ENCODE assay signal across 9 mouse cellular contexts in the genomic region with DNA sequence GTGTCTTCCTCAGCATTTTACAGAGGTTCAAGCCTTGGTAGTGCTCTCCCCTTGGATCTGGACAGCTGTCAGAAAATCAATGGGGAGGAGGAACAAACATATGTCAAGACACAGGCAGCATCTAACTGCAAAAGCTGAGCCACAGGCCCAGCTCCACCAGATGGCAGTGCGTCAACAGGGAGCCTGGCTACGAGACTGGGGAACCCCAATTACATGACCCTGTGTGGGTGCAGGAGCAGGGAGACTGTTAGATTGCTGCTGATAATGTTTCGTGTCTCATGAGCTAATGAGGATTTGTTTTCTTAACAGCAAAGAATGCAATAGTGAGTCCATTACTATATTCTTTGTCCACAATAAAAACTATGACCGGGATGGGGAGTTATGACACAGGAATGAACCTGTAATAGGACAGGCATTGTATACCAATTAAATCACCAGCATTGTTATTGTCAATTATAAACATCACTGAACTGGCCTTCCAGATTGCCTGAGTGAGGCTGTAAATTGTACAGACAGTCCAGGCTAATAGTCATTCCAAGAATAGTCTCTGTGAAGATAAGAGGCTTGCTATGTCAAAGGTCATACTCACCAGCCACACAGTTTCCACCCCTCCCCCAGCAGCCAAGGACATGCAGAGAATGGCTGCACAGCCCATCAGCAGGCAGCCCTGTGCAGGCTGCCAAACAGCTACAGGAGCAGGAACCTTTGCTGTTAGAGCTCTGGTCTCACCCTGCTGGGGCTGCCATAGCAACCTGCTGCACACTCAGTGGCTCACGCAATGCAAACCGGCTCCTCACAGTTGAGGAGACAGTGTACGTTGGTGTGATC. TPM values are rescaled to one million over a fixed set of nuclear protein-coding genes. Genes with fewer than 3 reads are reported as not detected.
DNase-seq lines count a peak whose midpoint lies in the region; ATAC-seq and TF ChIP-seq lines count a peak whose summit lies in the region.
"Had no signal": no experiment of that assay in that cellular context is flagged by ENCODE, and none has a peak within 500 bp of the region (broad histone marks: within the 10 kb centered on the region; RNA-seq: fewer than 3 reads in every experiment).

No protein-coding gene starts in this region.

- 0 out of 2 replicates have a peak overlapping the region, but pooled peaks have one; percentile 0 for H3K4me2 ChIP-seq in forebrain, embryonic 13.5 days
- 0 out of 2 replicates have a peak overlapping the region, but pooled peaks have one; percentile 1 for H3K4me2 ChIP-seq in liver, embryonic 13.5 days
- H3K4me2 ChIP-seq in neural tube, embryonic 13.5 days, result 0 out of 2 replicates have a peak overlapping the region, but pooled peaks have one; percentile 9

- no peaks in the 10 kb centered on the region; the same call in 1 of the 2 replicates for H3K4me1 ChIP-seq in bone marrow, adult 2 months (ENCODE audit: control insufficient read depth, insufficient read depth, low read length)
- peaks cover 11% of the 10 kb centered on the region for H3K4me1 ChIP-seq in forebrain, embryonic 13.5 days
- peaks cover 6% of the 10 kb centered on the region for H3K4me1 ChIP-seq in liver, embryonic 13.5 days (replicated peaks)
- peaks cover 16% of the 10 kb centered on the region for H3K4me1 ChIP-seq in neural tube, embryonic 13.5 days (replicated peaks)

- peak; percentile 51 for DNase-seq in 3T3-L1 (ENCODE audit: low read depth, low spot score)
- DNase-seq in heart, postnatal 36 days, result peak; percentile 72 to 78
- peak; percentile 81 to 85 for DNase-seq in kidney, postnatal 4 days
- DNase-seq in liver, embryonic 13.5 days, result no peak
- peak; percentile 24 for DNase-seq in thymus, postnatal 0 days (ENCODE audit: low spot score)

- no peaks in the 10 kb centered on the region for H3K27me3 ChIP-seq in forebrain, embryonic 13.5 days
- no peaks in the 10 kb centered on the region for H3K27me3 ChIP-seq in liver, embryonic 13.5 days
- no peaks in the 10 kb centered on the region for H3K27me3 ChIP-seq in neural tube, embryonic 13.5 days

- peak; percentile 93 for ATAC-seq in forebrain, embryonic 13.5 days
- peak; percentile 77 for ATAC-seq in liver, embryonic 13.5 days (ENCODE audit: low read depth)
- peak; percentile 96 for ATAC-seq in neural tube, embryonic 13.5 days (ENCODE audit: low read depth)

- TF ChIP-seq POLR2A in bone marrow, adult 2 months (IDR thresholded peaks at IDR 0.05; ENCODE audit: borderline replicate concordance, control insufficient read depth, low read depth, low read length), result no peak

- WGBS in bone marrow, adult 2 months, result 32% methylated on average over 7 of the region's 7 CpGs
- WGBS in forebrain, embryonic 13.5 days, result 8% methylated on average over 7 of the region's 7 CpGs
- WGBS in liver, embryonic 13.5 days (ENCODE audit: insufficient replicate concordance), result 43% methylated on average over 7 of the region's 7 CpGs
- WGBS in neural tube, embryonic 13.5 days, result 6% methylated on average over 7 of the region's 7 CpGs

- H3K9ac ChIP-seq in forebrain, embryonic 13.5 days, result no peak overlapping the region
- H3K9ac ChIP-seq in liver, embryonic 13.5 days, result no peak overlapping the region
- no peak overlapping the region for H3K9ac ChIP-seq in neural tube, embryonic 13.5 days

- no peaks in the 10 kb centered on the region for H3K9me3 ChIP-seq in forebrain, embryonic 13.5 days (replicated peaks)
- H3K9me3 ChIP-seq in liver, embryonic 13.5 days (replicated peaks), result no peaks in the 10 kb centered on the region
- no peaks in the 10 kb centered on the region for H3K9me3 ChIP-seq in neural tube, embryonic 13.5 days

- TF ChIP-seq CTCF in bone marrow, adult 2 months (IDR thresholded peaks at IDR 0.05; ENCODE audit: control insufficient read depth, insufficient read depth, low read length), result peak; percentile 55

- intact Hi-C loops in heart, postnatal 36 days (cut with DNase I), result loop anchor here (1.0 to 5.0 kb wide), 2 partner anchors 60 to 187 kb away; no protein-coding TSS in a partner anchor

- no peak overlapping the region for H3K27ac ChIP-seq in bone marrow, adult 2 months (ENCODE audit: control insufficient read depth, insufficient read depth, low read depth, low read length, poor library complexity)
- H3K27ac ChIP-seq in forebrain, embryonic 13.5 days, result no peak overlapping the region; the same call in 1 of the 2 replicates
- no peak overlapping the region for H3K27ac ChIP-seq in liver, embryonic 13.5 days
- peak overlapping the region; percentile 57 for H3K27ac ChIP-seq in neural tube, embryonic 13.5 days (replicated peaks)

- H3K36me3 ChIP-seq in forebrain, embryonic 13.5 days (ENCODE audit: poor library complexity, severe bottlenecking), result no peaks in the 10 kb centered on the region
- H3K36me3 ChIP-seq in liver, embryonic 13.5 days, result no peaks in the 10 kb centered on the region
- H3K36me3 ChIP-seq in neural tube, embryonic 13.5 days, result no peaks in the 10 kb centered on the region
- H3K36me3 ChIP-seq: G1E had no signal

- H3K4me3 ChIP-seq in bone marrow, adult 2 months (replicated peaks; ENCODE audit: control insufficient read depth, low read depth, low read length), result no peak overlapping the region
- H3K4me3 ChIP-seq in forebrain, embryonic 13.5 days, result no peak overlapping the region
- no peak overlapping the region for H3K4me3 ChIP-seq in liver, embryonic 13.5 days (replicated peaks)
- no peak overlapping the region for H3K4me3 ChIP-seq in neural tube, embryonic 13.5 days

RNA-seq across cellular contexts. Expression of a gene that starts 58.8 kb away (rescaled TPM):
- polyA plus RNA-seq in bone marrow, adult 2 months (2011; ENCODE audit: insufficient read depth, insufficient read length, low replicate concordance, missing spikeins), result 0.77 and 0.83 TPM in 2 replicates
- polyA plus RNA-seq in forebrain, embryonic 13.5 days (2015; fragmentation: Nextera tagmentation; extraction: Ambion mirVana), result not detected in 2 replicates
- total RNA-seq in heart, postnatal 36 days (2021), result not detected
- polyA plus RNA-seq in liver, embryonic 13.5 days (2015; fragmentation: Nextera tagmentation; extraction: Ambion mirVana), result not detected in 2 replicates
- not detected in 2 replicates for polyA plus RNA-seq in neural tube, embryonic 13.5 days (2015; fragmentation: Nextera tagmentation; extraction: Ambion mirVana)
- polyA plus RNA-seq in thymus, postnatal 0 days (2015; fragmentation: Nextera tagmentation; extraction: Ambion mirVana), result 0.08 and 0.10 TPM in 2 replicates
- polyA plus RNA-seq: G1E had no signal
